Mouse (Mus musculus): ENCODE data around the gene Fam204a.

- TF ChIP-seq POLR2A (IDR thresholded peaks at IDR 0.05; ENCODE audit: borderline replicate concordance, low read depth, low read length): no peak
- TF ChIP-seq CTCF (IDR thresholded peaks at IDR 0.05; ENCODE audit: low read depth, low read length): no peak
Measured at GRCm38 (mm10) chr19:60231542-60231941, 5.0 kb upstream of the Fam204a start.
